Mouse (Mus musculus) kidney, adult 2 months (tissue): Measurements from ENCODE around the gene Csrp1. TPM values are rescaled to one million over a fixed set of nuclear protein-coding genes. Genes with fewer than 3 reads are reported as not detected.

Experiments used
- DNase-seq: peaks from one replicate; pipeline ENCODE4 v3.0.0; 2021
- H3K27ac ChIP-seq: fragments of 200-500 bp; 2 replicates; pipeline ENCODE4 v1.5.1; 2012; ENCODE audit warnings: low read depth, low read length, control low read depth, inconsistent platforms; ENCODE audit not compliant: insufficient read depth
- H3K27me3 ChIP-seq: fragments of 200-500 bp; replicated peaks from 2 replicates; pipeline ENCODE4 v1.6.1; 2012; ENCODE audit warnings: mild to moderate bottlenecking, moderate library complexity, low read length, inconsistent platforms; ENCODE audit not compliant: control insufficient read depth, insufficient read depth
- H3K36me3 ChIP-seq: fragments of 200-500 bp; 2 replicates; pipeline ENCODE4 v1.6.1; 2012; ENCODE audit warnings: mild to moderate bottlenecking, moderate library complexity, low read length, inconsistent platforms; ENCODE audit not compliant: control insufficient read depth, insufficient read depth
- H3K4me1 ChIP-seq: fragments of 200-500 bp; 2 replicates; pipeline ENCODE4 v1.6.1; 2011; ENCODE audit warnings: low read length; ENCODE audit not compliant: control insufficient read depth, insufficient read depth
- H3K4me3 ChIP-seq: fragments of 200-500 bp; 2 replicates; pipeline ENCODE4 v1.5.1; 2011; ENCODE audit warnings: mild to moderate bottlenecking, low read depth, low read length, control low read depth; ENCODE audit not compliant: insufficient read depth
- CTCF ChIP-seq: fragments of 200-500 bp; conservative IDR thresholded peaks from 2 replicates; pipeline ENCODE4 v1.5.1; 2011; ENCODE audit warnings: low read depth, mild to moderate bottlenecking, control low read depth, low read length, moderate library complexity, mixed read lengths; ENCODE audit not compliant: insufficient read depth, insufficient read length
- POLR2A ChIP-seq: fragments of 200-500 bp; IDR thresholded peaks from one replicate; pipeline ENCODE4 v1.6.1; 2011; ENCODE audit warnings: low read depth, low read length, control low read depth
- WGBS: fragments of 180-500 bp; shearing (Covaris S2); methylation state at CpG from one replicate; pipeline ENCODE4 v1.1.7; 2018; 5-methylcytosine and 5-hydroxymethylcytosine counted together
- polyA plus RNA-seq: library from polyadenylated mRNA; depleted of rRNA; stranded (reverse); fragments of >200 nt; gene quantifications from 2 replicates; pipeline ENCODE4 v1.2.3, GENCODE M21; 2012

The Csrp1 gene
- polyA plus RNA-seq, 1 experiment = 122 TPM

DNA sequence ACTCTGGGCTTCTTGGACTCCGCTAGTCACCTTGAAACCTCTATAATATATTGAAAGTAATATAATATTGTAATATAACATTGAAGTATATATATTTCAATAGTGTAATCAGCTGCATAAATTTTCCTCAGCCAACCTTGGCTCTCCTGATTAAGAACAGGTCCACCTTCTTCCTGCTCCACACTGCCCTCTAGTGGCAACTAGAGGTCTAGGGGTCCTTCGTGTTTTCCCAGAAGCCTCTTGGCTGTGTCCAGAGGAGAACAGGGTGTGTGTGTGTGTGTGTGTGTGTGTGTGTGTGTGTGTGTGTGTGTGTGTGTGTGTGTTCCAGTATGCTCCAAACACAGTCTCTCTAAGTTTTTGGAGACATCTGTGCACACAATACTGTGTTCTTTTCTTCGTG, 67.9 kb downstream of the Csrp1 start:
- Histone ChIP-seq H3K36me3 (no peaks in the 10 kb centered on the region), H3K4me1 (no peaks in the 10 kb centered on the region), H3K27me3 (no peaks in the 10 kb centered on the region), H3K27ac (no peak overlapping the region), H3K4me3 (no peak overlapping the region)
- no peak for TF ChIP-seq POLR2A
- TF ChIP-seq CTCF = peak; percentile 76
- peak; percentile 75 for DNase-seq
- 56% methylated on average over 3 of the region's 3 CpGs for WGBS

DNA sequence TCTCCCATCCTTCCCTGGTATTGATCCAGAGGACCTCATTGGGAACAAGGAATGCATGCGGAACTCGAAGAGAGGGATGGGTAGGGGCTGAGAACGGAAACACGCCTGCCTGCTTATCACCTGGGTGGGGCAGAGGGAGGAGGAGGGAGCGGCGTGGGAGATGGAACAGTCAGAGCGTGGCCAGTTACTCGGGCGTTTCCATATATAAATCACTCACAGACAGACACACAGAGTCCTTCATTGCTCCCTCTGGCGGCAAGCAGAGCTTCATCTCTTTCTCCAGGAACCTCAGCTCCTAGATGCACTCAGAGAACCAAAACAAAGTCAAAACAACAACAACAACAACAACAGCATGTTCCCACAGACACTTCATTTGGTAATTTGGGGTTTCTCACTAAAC, 68.8 kb downstream of the Csrp1 start:
- Histone ChIP-seq H3K4me3 (no peak overlapping the region), H3K27me3 (no peaks in the 10 kb centered on the region), H3K36me3 (no peaks in the 10 kb centered on the region), H3K4me1 (no peaks in the 10 kb centered on the region), H3K27ac (no peak overlapping the region)
- WGBS = 9% methylated on average over 10 of the region's 10 CpGs
- TF ChIP-seq POLR2A (no peak), CTCF (peak; percentile 33; the same call in 1 of the 2 replicates)
- DNase-seq = peak; percentile 47

DNA sequence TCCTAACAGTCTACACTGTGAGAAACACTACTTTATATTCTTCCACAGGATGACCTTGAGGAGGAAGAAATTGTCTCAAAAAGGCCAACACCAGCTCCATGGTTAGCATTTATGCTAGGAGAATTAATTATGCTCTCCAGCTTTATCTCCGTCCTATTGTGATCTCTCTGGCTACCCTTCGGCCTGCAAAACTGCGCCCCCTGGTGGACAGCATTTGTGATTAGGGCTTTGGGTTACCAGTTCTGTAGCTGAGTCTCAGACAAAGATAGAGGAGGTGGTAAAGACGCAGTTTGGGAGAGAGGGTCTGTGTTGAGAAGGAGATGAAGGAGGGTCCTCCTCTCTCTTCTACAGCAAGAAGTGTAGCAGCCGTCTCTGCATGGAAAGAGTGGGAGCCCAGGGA, 70.0 kb downstream of the Csrp1 start:
- WGBS = 13% methylated on average over 5 of the region's 5 CpGs
- TF ChIP-seq POLR2A (no peak), CTCF (peak; percentile 86)
- DNase-seq = peak; percentile 71
- no peaks in the 10 kb centered on the region; the same call in 1 of the 2 replicates for H3K27me3 ChIP-seq
- H3K4me3 ChIP-seq = no peak overlapping the region
- H3K36me3 ChIP-seq = no peaks in the 10 kb centered on the region
- H3K4me1 ChIP-seq = no peaks in the 10 kb centered on the region
- H3K27ac ChIP-seq = no peak overlapping the region

DNA sequence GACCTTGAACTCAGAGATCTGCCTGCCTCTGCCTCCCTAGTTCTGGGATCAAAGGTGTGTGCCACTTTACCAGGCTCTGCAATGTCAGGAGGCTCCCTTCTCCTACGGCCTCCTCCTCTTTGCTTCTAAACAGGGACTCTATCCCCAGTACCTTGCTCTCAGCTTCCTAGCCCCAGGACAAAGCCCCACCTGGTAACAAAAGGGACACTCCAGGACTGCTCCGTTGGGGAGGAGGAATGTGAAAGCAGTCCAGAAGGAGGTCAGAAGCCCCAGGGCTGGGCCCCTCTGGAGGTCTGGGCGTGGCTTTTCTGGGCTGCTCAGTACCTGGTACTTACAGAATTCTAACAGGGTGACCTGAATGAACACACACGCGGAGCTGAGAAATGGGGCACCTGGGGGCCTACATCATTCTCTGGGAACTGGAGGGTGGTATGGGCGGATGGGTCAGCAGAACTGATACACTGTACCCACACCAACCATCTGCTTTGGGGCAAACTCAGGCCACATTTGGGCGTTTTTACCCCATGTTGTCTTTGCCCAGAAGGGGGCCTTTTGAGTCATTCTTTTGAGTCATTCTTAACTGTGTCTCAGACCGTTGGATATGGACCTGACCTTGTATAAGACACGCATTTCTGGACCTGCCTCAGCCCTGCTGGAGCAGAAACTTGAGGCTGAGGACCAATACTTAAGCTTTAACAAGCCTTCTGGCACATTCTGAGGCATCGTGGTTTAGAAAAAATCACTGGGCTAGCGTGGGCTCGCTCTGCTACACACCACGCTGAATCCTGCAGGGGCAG, 72.5 kb downstream of the Csrp1 start:
- DNase-seq = no peak
- WGBS = 80% methylated on average over 13 of the region's 13 CpGs

DNA sequence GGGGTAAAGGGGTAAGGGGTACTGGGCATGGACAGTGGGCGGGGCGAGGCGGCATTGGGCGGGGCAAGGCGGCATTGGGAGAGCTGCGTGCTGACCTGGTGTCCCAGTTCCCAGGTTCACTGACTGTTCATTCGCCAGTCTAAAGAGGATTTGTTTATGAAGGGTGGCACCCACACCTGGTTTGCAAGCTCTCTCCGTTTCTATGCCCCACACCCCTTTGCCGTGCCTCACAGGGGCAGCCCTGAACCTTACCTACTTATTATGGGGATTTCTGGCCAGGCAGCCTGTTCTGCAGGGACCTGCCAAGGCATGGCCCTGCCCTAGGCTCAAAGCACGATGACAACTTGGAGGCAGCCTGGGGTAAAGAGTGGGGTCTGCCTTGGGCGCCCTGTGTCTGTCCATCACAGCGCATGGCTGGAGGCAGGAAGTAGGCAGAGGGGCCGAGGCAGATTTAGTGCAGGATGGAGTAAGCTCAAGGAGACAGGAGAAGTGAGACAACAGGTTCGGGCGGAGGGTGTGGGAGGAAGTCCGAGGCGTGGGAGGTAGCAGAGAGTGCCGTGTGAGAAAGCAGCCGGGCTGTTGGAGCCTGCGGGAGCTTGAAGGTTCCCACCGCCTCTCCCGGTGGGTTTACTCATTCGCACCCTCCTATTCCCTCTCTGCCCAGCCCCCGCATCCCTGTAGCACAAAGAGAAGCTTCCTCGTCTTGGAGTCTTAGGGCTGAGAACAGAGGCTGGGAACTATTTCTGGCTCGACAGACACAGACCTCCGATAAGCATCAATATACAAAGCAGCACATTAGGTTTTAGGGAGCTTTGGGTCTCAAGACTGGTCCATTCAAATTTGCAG, 73.7 kb downstream of the Csrp1 start:
- no peaks in the 10 kb centered on the region for H3K36me3 ChIP-seq
- H3K4me3 ChIP-seq = peak overlapping the region; percentile 12; the same call in 1 of the 2 replicates
- no peaks in the 10 kb centered on the region for H3K4me1 ChIP-seq
- H3K27ac ChIP-seq = no peak overlapping the region
- WGBS = 14% methylated on average over 27 of the region's 27 CpGs
- no peak for TF ChIP-seq CTCF
- TF ChIP-seq POLR2A = no peak
- H3K27me3 ChIP-seq = no peaks in the 10 kb centered on the region; the same call in 1 of the 2 replicates
- no peak for DNase-seq

More for the DNA sequence above, 72.5 kb downstream of the Csrp1 start:
- Histone ChIP-seq H3K36me3 (no peaks in the 10 kb centered on the region), H3K4me1 (no peaks in the 10 kb centered on the region), H3K27me3 (no peaks in the 10 kb centered on the region; the same call in 1 of the 2 replicates), H3K4me3 (no peak overlapping the region), H3K27ac (no peak overlapping the region)
- TF ChIP-seq CTCF = no peak
- no peak for TF ChIP-seq POLR2A

DNA sequence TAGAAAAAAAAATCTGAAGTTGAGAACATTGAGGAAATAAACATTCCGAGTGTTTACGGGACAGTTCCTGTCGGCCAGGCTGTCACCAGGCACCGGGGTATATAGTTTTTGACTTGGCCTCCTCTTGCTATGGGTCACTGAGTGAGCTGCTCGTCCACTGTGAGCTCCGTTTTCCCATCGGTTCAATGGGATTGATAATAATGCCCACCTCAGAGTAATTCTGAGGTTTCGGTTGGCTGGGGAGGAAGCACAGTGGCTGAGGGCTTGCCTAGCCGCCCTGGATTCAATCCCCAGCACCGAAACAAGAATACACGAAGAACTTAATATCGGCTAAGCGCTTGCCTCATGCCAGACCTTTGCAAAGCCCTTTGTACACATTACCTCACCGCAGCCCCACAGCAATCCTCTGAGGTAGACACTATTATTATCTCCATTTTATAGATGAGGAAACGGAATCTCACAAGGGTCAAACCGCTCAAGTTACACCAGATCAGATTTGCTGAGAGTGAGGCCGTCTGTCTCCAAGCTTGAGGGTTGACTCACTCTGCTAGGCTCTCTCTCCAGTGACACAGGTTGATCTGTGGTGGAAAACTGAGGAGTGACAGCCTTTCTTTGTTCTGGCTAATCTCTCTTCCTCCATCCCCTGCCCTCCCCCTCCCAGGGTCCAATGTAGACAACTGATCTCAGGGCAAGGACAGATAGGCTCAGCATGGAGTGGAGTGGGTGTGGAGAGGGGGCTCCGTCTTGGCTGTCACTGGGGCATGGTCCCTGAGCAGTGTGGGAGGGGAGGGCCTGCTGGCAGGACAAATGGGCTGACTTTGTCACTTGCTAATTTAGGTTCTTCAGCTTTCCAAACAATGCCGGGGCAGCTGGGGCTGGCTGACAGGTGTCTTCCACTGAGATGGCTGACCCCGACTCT, 74.6 kb downstream of the Csrp1 start:
- no peak for TF ChIP-seq POLR2A
- no peak for TF ChIP-seq CTCF
- Histone ChIP-seq H3K4me3 (no peak overlapping the region), H3K27me3 (no peaks in the 10 kb centered on the region; the same call in 1 of the 2 replicates), H3K36me3 (no peaks in the 10 kb centered on the region), H3K4me1 (no peaks in the 10 kb centered on the region), H3K27ac (no peak overlapping the region)
- 46% methylated on average over 20 of the region's 20 CpGs for WGBS
- DNase-seq = no peak
